Mouse (Mus musculus) ES-Bruce4 (cell line): Measurements from ENCODE around the gene Elf2.

Experiments
- CTCF ChIP-seq: IDR thresholded peaks from one replicate; pipeline ENCODE4 v1.8.1; 2011; ENCODE audit warnings: low read depth, low read length
- EP300 ChIP-seq: IDR thresholded peaks from 2 replicates; pipeline ENCODE4 v1.6.1; 2011; ENCODE audit warnings: low read depth, low read length; ENCODE audit not compliant: insufficient read depth
- POLR2A ChIP-seq: IDR thresholded peaks from one replicate; pipeline ENCODE4 v1.8.1; 2011; ENCODE audit warnings: low read length; ENCODE audit not compliant: insufficient read depth

- TF ChIP-seq POLR2A (no peak), CTCF (no peak), EP300 (no peak)
These were observed 18.1 kb downstream of the Elf2 start for GRCm38 (mm10) chr3:51322326-51322725.
